Mouse (Mus musculus) heart, adult 2 months (tissue): ENCODE measurements around the gene Sh2b1.

Experiments used
- CTCF ChIP-seq: fragments of 200-600 bp; IDR thresholded peaks from 2 replicates; pipeline ENCODE4 v1.8.1; 2022; ENCODE audit warnings: antibody characterized with exemption, mild to moderate bottlenecking, moderate library complexity
- EP300 ChIP-seq: fragments of 200-500 bp; IDR thresholded peaks from 2 replicates; pipeline ENCODE4 v1.6.1; 2011; ENCODE audit warnings: low read depth, low read length, control low read depth; ENCODE audit not compliant: insufficient read depth
- POLR2A ChIP-seq: fragments of 200-500 bp; IDR thresholded peaks from 2 replicates; pipeline ENCODE4 v1.6.1; 2011; ENCODE audit warnings: mild to moderate bottlenecking, low read depth, low read length, control low read depth; ENCODE audit not compliant: insufficient read depth

GRCm38 (mm10) chr7:126511287-126511686 is 36.1 kb upstream of the Sh2b1 start:
- TF ChIP-seq POLR2A: no peak
- TF ChIP-seq EP300: no peak
- TF ChIP-seq CTCF: no peak
